Mouse (Mus musculus) cortical plate, adult 2 months (tissue): ENCODE measurements around the gene Alyref.

Experiments
- CTCF ChIP-seq: fragments of 200-500 bp; IDR thresholded peaks from 2 replicates; pipeline ENCODE4 v1.5.1; 2011; ENCODE audit warnings: mild to moderate bottlenecking, control low read depth, low read length; ENCODE audit not compliant: insufficient read depth; ENCODE audit errors: extremely low read depth
- POLR2A ChIP-seq: fragments of 200-500 bp; IDR thresholded peaks from 2 replicates; pipeline ENCODE4 v1.6.1; 2011; ENCODE audit warnings: mild to moderate bottlenecking, low read length, control low read depth; ENCODE audit not compliant: insufficient read depth; ENCODE audit errors: extremely low read depth

DNA sequence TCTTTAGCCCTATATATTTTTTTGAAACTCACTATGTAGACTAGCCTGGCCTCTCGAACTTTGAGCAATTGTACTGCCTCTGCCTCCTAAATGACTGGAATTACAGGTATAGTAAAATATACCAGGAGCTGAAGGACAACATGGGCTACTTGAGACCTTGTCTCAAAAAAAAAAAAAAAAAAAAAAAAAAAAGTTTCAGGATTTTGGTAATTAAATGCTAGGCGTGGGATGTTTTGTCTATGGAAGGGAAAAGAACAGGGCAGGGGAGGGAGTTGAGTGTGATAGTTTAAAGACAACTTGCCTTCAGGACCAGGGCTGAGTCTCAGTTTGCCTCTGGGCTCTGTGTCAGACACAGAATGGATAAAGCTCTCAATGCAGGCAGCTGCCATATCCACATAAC is 23.1 kb downstream of the Alyref start:
- no peak for TF ChIP-seq CTCF
- TF ChIP-seq POLR2A = no peak
